Mouse (Mus musculus) heart, embryonic 16.5 days (tissue): ENCODE results near the gene Grm5. TPM values are rescaled to one million over a fixed set of nuclear protein-coding genes. Genes with fewer than 3 reads are reported as not detected.

Source experiments
- ATAC-seq: fragments of 200-750 bp; cut with Nextera tagmentation; replicated peaks from 2 replicates; pipeline ENCODE4 v1.8.0; 2017; ENCODE audit warnings: moderate number of reproducible peaks; ENCODE audit not compliant: insufficient read depth, low FRiP score; ENCODE audit errors: extremely low read depth
- H3K27ac ChIP-seq: fragments of 300-500 bp; sonication (generic); 2 replicates; pipeline ENCODE4 v1.5.1; 2014; ENCODE audit warnings: mild to moderate bottlenecking, low read length, control low read depth, moderate library complexity
- H3K27me3 ChIP-seq: fragments of 300-500 bp; sonication (generic); 2 replicates; pipeline ENCODE4 v1.6.1; 2014; ENCODE audit warnings: low read length, mixed read lengths; ENCODE audit not compliant: control insufficient read depth, insufficient read depth
- H3K36me3 ChIP-seq: fragments of 300-500 bp; sonication (generic); 2 replicates; pipeline ENCODE4 v1.6.1; 2014; ENCODE audit not compliant: control insufficient read depth, insufficient read depth
- H3K4me1 ChIP-seq: fragments of 300-500 bp; sonication (generic); 2 replicates; pipeline ENCODE4 v1.6.1; 2014; ENCODE audit warnings: low read length, mixed read lengths; ENCODE audit not compliant: control insufficient read depth, insufficient read depth
- H3K4me2 ChIP-seq: fragments of 300-500 bp; sonication (generic); 2 replicates; pipeline ENCODE4 v1.6.1; 2014; ENCODE audit warnings: low read depth, mild to moderate bottlenecking, control low read depth, low read length
- H3K4me3 ChIP-seq: fragments of 300-500 bp; sonication (generic); 2 replicates; pipeline ENCODE4 v1.5.1; 2014; ENCODE audit warnings: mild to moderate bottlenecking, control low read depth, low read length
- H3K9ac ChIP-seq: fragments of 300-500 bp; sonication (generic); 2 replicates; pipeline ENCODE4 v1.6.1; 2014; ENCODE audit warnings: low read length, control low read depth
- H3K9me3 ChIP-seq: fragments of 300-500 bp; sonication (generic); replicated peaks from 2 replicates; pipeline ENCODE4 v1.6.1; 2016; ENCODE audit warnings: low read length; ENCODE audit not compliant: control insufficient read depth
- WGBS: fragments of 180-500 bp; shearing (Covaris S2); extraction: QIAGEN DNeasy Blood & Tissue Kit; methylation state at CpG from one replicate; pipeline ENCODE4 v1.1.7; 2014; 5-methylcytosine and 5-hydroxymethylcytosine counted together
- polyA plus RNA-seq: library from polyadenylated mRNA; unstranded; fragments of >200 nt; fragmentation: Nextera tagmentation; extraction: Ambion mirVana; gene quantifications from 2 replicates; pipeline ENCODE4 v1.2.1, GENCODE M21; 2015

Grm5 gene
- not detected in 2 replicates for polyA plus RNA-seq

GRCm38 (mm10) chr7:87583868-87584267 lies at the start of gene Grm5:
Gene Grm5, plus strand, starts transcription at chr7:87584168.
- H3K4me2 ChIP-seq, result peak within 1 kb of the TSS; percentile 23; the same call in 1 of the 2 replicates
- no peak within 1 kb of the TSS for H3K27ac ChIP-seq
- H3K9ac ChIP-seq, result no peak within 1 kb of the TSS
- no peak for ATAC-seq
- H3K9me3 ChIP-seq, result no peaks in the 10 kb centered on the region
- WGBS, result 14% methylated on average over 2 of the region's 2 CpGs
- no peaks in the 10 kb centered on the region for H3K36me3 ChIP-seq
- H3K4me1 ChIP-seq, result no peaks in the 10 kb centered on the region
- H3K4me3 ChIP-seq, result no peak within 1 kb of the TSS
- H3K27me3 ChIP-seq, result peaks cover 10% of the 10 kb centered on the region

- no peak for ATAC-seq
- H3K36me3 ChIP-seq, result no peaks in the 10 kb centered on the region
- H3K4me2 ChIP-seq, result no peak overlapping the region
- no peaks in the 10 kb centered on the region for H3K9me3 ChIP-seq
- H3K4me3 ChIP-seq, result no peak overlapping the region
- H3K9ac ChIP-seq, result no peak overlapping the region
- no peaks in the 10 kb centered on the region for H3K27me3 ChIP-seq
- no peak overlapping the region for H3K27ac ChIP-seq
- no peaks in the 10 kb centered on the region for H3K4me1 ChIP-seq
Measured at GRCm38 (mm10) chr7:87539031-87539430, 44.9 kb upstream of the Grm5 start.

GRCm38 (mm10) chr7:87565300-87565699 lies 18.7 kb upstream of the Grm5 start:
- no peak overlapping the region for H3K4me2 ChIP-seq
- no peak overlapping the region for H3K27ac ChIP-seq
- H3K36me3 ChIP-seq, result no peaks in the 10 kb centered on the region
- no peaks in the 10 kb centered on the region for H3K9me3 ChIP-seq
- H3K27me3 ChIP-seq, result no peaks in the 10 kb centered on the region
- H3K9ac ChIP-seq, result no peak overlapping the region
- no peak for ATAC-seq
- no peak overlapping the region for H3K4me3 ChIP-seq
- H3K4me1 ChIP-seq, result no peaks in the 10 kb centered on the region
- WGBS, result 23% methylated on average over 1 of the region's 1 CpGs

GRCm38 (mm10) chr7:87566476-87566875 lies 17.5 kb upstream of the Grm5 start:
- no peak overlapping the region for H3K9ac ChIP-seq
- no peak overlapping the region for H3K27ac ChIP-seq
- H3K9me3 ChIP-seq, result no peaks in the 10 kb centered on the region
- no peaks in the 10 kb centered on the region for H3K4me1 ChIP-seq
- H3K27me3 ChIP-seq, result no peaks in the 10 kb centered on the region
- no peak for ATAC-seq
- H3K4me3 ChIP-seq, result no peak overlapping the region
- H3K4me2 ChIP-seq, result no peak overlapping the region
- H3K36me3 ChIP-seq, result no peaks in the 10 kb centered on the region

GRCm38 (mm10) chr7:87584281-87584701 lies 323 bp downstream of the Grm5 start:
- H3K9me3 ChIP-seq, result no peaks in the 10 kb centered on the region
- no peak for ATAC-seq
- H3K4me3 ChIP-seq, result no peak overlapping the region
- under 1% methylated on average over 28 of the region's 28 CpGs for WGBS
- H3K4me1 ChIP-seq, result no peaks in the 10 kb centered on the region
- H3K9ac ChIP-seq, result no peak overlapping the region
- no peaks in the 10 kb centered on the region for H3K36me3 ChIP-seq
- H3K27ac ChIP-seq, result no peak overlapping the region
- peak overlapping the region; percentile 23; the same call in 1 of the 2 replicates for H3K4me2 ChIP-seq
- H3K27me3 ChIP-seq, result peaks cover 10% of the 10 kb centered on the region

- no peaks in the 10 kb centered on the region for H3K4me1 ChIP-seq
- no peaks in the 10 kb centered on the region for H3K36me3 ChIP-seq
- H3K27ac ChIP-seq, result no peak overlapping the region
- no peak for ATAC-seq
- H3K4me2 ChIP-seq, result no peak overlapping the region
- H3K9me3 ChIP-seq, result no peaks in the 10 kb centered on the region
- H3K27me3 ChIP-seq, result peaks cover 10% of the 10 kb centered on the region
- no peak overlapping the region for H3K9ac ChIP-seq
- 10% methylated on average over 10 of the region's 10 CpGs for WGBS
- H3K4me3 ChIP-seq, result no peak overlapping the region
Measured at GRCm38 (mm10) chr7:87586271-87586937, 2.4 kb downstream of the Grm5 start.

- no peak for ATAC-seq
- H3K27ac ChIP-seq, result no peak overlapping the region
- H3K4me2 ChIP-seq, result no peak overlapping the region
- no peak overlapping the region for H3K4me3 ChIP-seq
- H3K9me3 ChIP-seq, result no peaks in the 10 kb centered on the region
- no peaks in the 10 kb centered on the region for H3K4me1 ChIP-seq
- no peaks in the 10 kb centered on the region for H3K36me3 ChIP-seq
- WGBS, result 11% methylated on average over 1 of the region's 1 CpGs
- peaks cover 10% of the 10 kb centered on the region for H3K27me3 ChIP-seq
- no peak overlapping the region for H3K9ac ChIP-seq
Measured at GRCm38 (mm10) chr7:87587976-87588375, 4.0 kb downstream of the Grm5 start.

- H3K36me3 ChIP-seq, result no peaks in the 10 kb centered on the region
- H3K4me2 ChIP-seq, result no peak overlapping the region
- no peaks in the 10 kb centered on the region for H3K9me3 ChIP-seq
- no peak for ATAC-seq
- H3K27me3 ChIP-seq, result no peaks in the 10 kb centered on the region
- no peak overlapping the region for H3K4me3 ChIP-seq
- H3K9ac ChIP-seq, result no peak overlapping the region
- WGBS, result 51% methylated on average over 2 of the region's 2 CpGs
- no peak overlapping the region for H3K27ac ChIP-seq
- no peaks in the 10 kb centered on the region for H3K4me1 ChIP-seq
Measured at GRCm38 (mm10) chr7:87626251-87626650, 42.3 kb downstream of the Grm5 start.

GRCm38 (mm10) chr7:87635530-87635929 lies 51.6 kb downstream of the Grm5 start:
- no peak overlapping the region for H3K9ac ChIP-seq
- 39% methylated on average over 1 of the region's 1 CpGs for WGBS
- H3K27me3 ChIP-seq, result no peaks in the 10 kb centered on the region
- H3K4me1 ChIP-seq, result no peaks in the 10 kb centered on the region
- H3K4me2 ChIP-seq, result no peak overlapping the region
- no peak overlapping the region for H3K27ac ChIP-seq
- no peak overlapping the region for H3K4me3 ChIP-seq
- no peaks in the 10 kb centered on the region for H3K9me3 ChIP-seq
- ATAC-seq, result no peak
- no peaks in the 10 kb centered on the region for H3K36me3 ChIP-seq
